Mouse (Mus musculus) olfactory bulb, adult 2 months (tissue): ENCODE measurements at regions not wholly inside any gene's neighbourhood (a gene's known extent, or its start where the extent isn't known, plus 50 kb on each side); places are given as distances from the start of the nearest gene placed in this dataset.

Source experiments
- CTCF ChIP-seq: fragments of 200-500 bp; IDR thresholded peaks from 2 replicates; pipeline ENCODE4 v1.5.1; 2012; ENCODE audit warnings: low read depth, mild to moderate bottlenecking, low read length, moderate library complexity; ENCODE audit not compliant: insufficient read depth
- POLR2A ChIP-seq: fragments of 200-500 bp; IDR thresholded peaks from 2 replicates; pipeline ENCODE4 v1.6.1; 2012; ENCODE audit warnings: mild to moderate bottlenecking, low read depth, low read length, moderate library complexity; ENCODE audit not compliant: insufficient read depth

DNA sequence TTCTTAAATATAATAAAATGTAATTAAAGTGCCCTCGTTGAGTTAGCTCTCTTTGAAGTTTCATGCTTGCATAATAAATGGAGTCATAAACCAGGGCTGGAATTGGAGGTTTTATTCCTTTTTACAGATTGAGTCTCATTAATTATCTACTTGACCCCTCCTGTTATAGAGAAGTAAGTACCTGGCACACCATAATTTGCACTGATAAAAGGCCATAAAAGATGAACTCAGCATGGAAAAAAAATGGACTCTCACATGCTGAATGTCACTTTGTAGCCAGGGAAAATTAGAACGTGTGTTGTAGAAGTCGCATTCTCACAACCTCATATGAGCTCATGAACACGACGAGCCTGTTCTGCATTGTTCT is 297.2 kb upstream of the Pik3r1 start:
- TF ChIP-seq POLR2A = no peak
- no peak for TF ChIP-seq CTCF
